13 mouse cellular contexts compared by ENCODE assay signal in genomic region chr16:91980482-91980881, GRCm38 (mm10).
"Had no signal": no experiment of that assay in that cellular context is flagged by ENCODE, and none has a peak within 500 bp of the region (broad histone marks: within the 10 kb centered on the region; RNA-seq: fewer than 3 reads in every experiment).

No protein-coding gene starts in this region.

- DNase-seq: kidney, postnatal 14 days; liver; liver, embryonic 13.5 days; liver, postnatal 0 days; lung, postnatal 36 days; spleen, adult 18-20 months; thymus, adult 18-20 months; thymus, postnatal 14 days had no signal

- H3K9ac ChIP-seq: kidney, embryonic 15.5 days; limb, embryonic 12.5 days; liver, embryonic 13.5 days; liver, postnatal 0 days; midbrain, embryonic 13.5 days; neural tube, embryonic 12.5 days had no signal

- H3K36me3 ChIP-seq: kidney, embryonic 15.5 days; limb, embryonic 12.5 days; liver, embryonic 13.5 days; midbrain, embryonic 13.5 days; neural tube, embryonic 12.5 days had no signal

- H3K27ac ChIP-seq: left cerebral cortex, adult 2 months; limb, embryonic 12.5 days; liver, embryonic 13.5 days; midbrain, embryonic 13.5 days; neural tube, embryonic 12.5 days had no signal

- H3K9me3 ChIP-seq: kidney, embryonic 15.5 days; limb, embryonic 12.5 days; liver, embryonic 13.5 days; midbrain, embryonic 13.5 days; neural tube, embryonic 12.5 days had no signal

- H3K4me1 ChIP-seq: limb, embryonic 12.5 days; liver, embryonic 13.5 days; neural tube, embryonic 12.5 days had no signal

- H3K4me3 ChIP-seq: kidney, embryonic 15.5 days; left cerebral cortex, adult 2 months; limb, embryonic 12.5 days; liver, embryonic 13.5 days; midbrain, embryonic 13.5 days; neural tube, embryonic 12.5 days had no signal

- H3K27me3 ChIP-seq: kidney, embryonic 15.5 days; limb, embryonic 12.5 days; liver, embryonic 13.5 days; midbrain, embryonic 13.5 days; neural tube, embryonic 12.5 days had no signal
